Mouse (Mus musculus): Measurements from ENCODE around the gene Gas1. TPM values are rescaled to one million over a fixed set of nuclear protein-coding genes. Genes with fewer than 3 reads are reported as not detected.

Gas1 gene
- polyA plus RNA-seq, 1 experiment from 2014 or later = 29.4 TPM

DNA sequence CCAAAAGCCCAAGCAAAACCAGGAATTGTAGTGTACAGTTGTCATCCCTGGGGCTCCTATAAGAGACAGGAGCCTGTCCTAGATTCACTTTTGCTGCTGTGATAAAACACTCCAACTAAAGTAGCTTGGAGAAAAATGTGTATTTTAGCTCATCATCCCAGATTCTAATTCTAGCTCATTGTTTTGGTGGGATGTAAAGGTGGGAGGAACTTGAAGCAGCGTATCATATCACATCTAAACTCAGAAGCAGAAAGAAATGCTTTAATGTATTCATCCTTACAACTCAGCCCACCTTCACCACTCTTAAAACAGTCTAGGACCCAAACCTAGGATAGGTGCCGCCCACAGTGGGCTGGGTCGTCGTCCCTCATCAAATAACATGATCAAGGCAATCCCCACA lies 40.2 kb downstream of the Gas1 start:
- Histone ChIP-seq H3K27me3 (replicated peaks; ENCODE audit: control insufficient read depth, insufficient read depth, low read length) (no peaks in the 10 kb centered on the region), H3K4me1 (replicated peaks; ENCODE audit: control insufficient read depth, insufficient read depth, low read length) (no peaks in the 10 kb centered on the region), H3K4me2 (no peak overlapping the region), H3K36me3 (ENCODE audit: control insufficient read depth, insufficient read depth, low read length) (no peaks in the 10 kb centered on the region), H3K4me3 (ENCODE audit: low read depth, low read length) (no peak overlapping the region), H3K27ac (ENCODE audit: low read depth, low read length) (no peak overlapping the region), H3K9ac (ENCODE audit: low read depth, low read length) (no peak overlapping the region), H3K9me3 (ENCODE audit: control insufficient read depth, low read length) (no peaks in the 10 kb centered on the region)
- 82% methylated on average over 4 of the region's 4 CpGs for WGBS
- DNase-seq (ENCODE audit: low spot score) = no peak
- ATAC-seq (replicated peaks; ENCODE audit: low FRiP score) = no peak

- Histone ChIP-seq H3K9me3 (ENCODE audit: control insufficient read depth, low read length) (no peaks in the 10 kb centered on the region), H3K4me3 (ENCODE audit: low read depth, low read length) (no peak overlapping the region), H3K4me1 (replicated peaks; ENCODE audit: control insufficient read depth, insufficient read depth, low read length) (no peaks in the 10 kb centered on the region), H3K4me2 (no peak overlapping the region), H3K27ac (ENCODE audit: low read depth, low read length) (no peak overlapping the region), H3K9ac (ENCODE audit: low read depth, low read length) (no peak overlapping the region), H3K27me3 (replicated peaks; ENCODE audit: control insufficient read depth, insufficient read depth, low read length) (no peaks in the 10 kb centered on the region), H3K36me3 (ENCODE audit: control insufficient read depth, insufficient read depth, low read length) (no peaks in the 10 kb centered on the region)
- DNase-seq (ENCODE audit: low spot score) (no peak), ATAC-seq (replicated peaks; ENCODE audit: low FRiP score) (no peak)
- 91% methylated on average over 5 of the region's 5 CpGs for WGBS
These were observed 42.7 kb downstream of the Gas1 start for GRCm38 (mm10) chr13:60134439-60134799.

GRCm38 (mm10) chr13:60133716-60134438 lies 43.3 kb downstream of the Gas1 start:
- WGBS = 58% methylated on average over 10 of the region's 10 CpGs
- H3K9ac ChIP-seq (ENCODE audit: low read depth, low read length) = no peak overlapping the region
- ATAC-seq (replicated peaks; ENCODE audit: low FRiP score) (no peak), DNase-seq (ENCODE audit: low spot score) (no peak)
- no peaks in the 10 kb centered on the region for H3K4me1 ChIP-seq (replicated peaks; ENCODE audit: control insufficient read depth, insufficient read depth, low read length)
- H3K4me2 ChIP-seq = no peak overlapping the region
- no peak overlapping the region for H3K4me3 ChIP-seq (ENCODE audit: low read depth, low read length)
- H3K9me3 ChIP-seq (ENCODE audit: control insufficient read depth, low read length) = no peaks in the 10 kb centered on the region
- H3K27me3 ChIP-seq (replicated peaks; ENCODE audit: control insufficient read depth, insufficient read depth, low read length) = no peaks in the 10 kb centered on the region
- no peak overlapping the region for H3K27ac ChIP-seq (ENCODE audit: low read depth, low read length)
- no peaks in the 10 kb centered on the region for H3K36me3 ChIP-seq (ENCODE audit: control insufficient read depth, insufficient read depth, low read length)

- Histone ChIP-seq H3K36me3 (ENCODE audit: control insufficient read depth, insufficient read depth, low read length) (no peaks in the 10 kb centered on the region), H3K9ac (ENCODE audit: low read depth, low read length) (no peak overlapping the region), H3K4me1 (replicated peaks; ENCODE audit: control insufficient read depth, insufficient read depth, low read length) (no peaks in the 10 kb centered on the region), H3K27ac (ENCODE audit: low read depth, low read length) (no peak overlapping the region), H3K27me3 (replicated peaks; ENCODE audit: control insufficient read depth, insufficient read depth, low read length) (no peaks in the 10 kb centered on the region), H3K4me3 (ENCODE audit: low read depth, low read length) (no peak overlapping the region), H3K9me3 (ENCODE audit: control insufficient read depth, low read length) (no peaks in the 10 kb centered on the region), H3K4me2 (no peak overlapping the region)
- ATAC-seq (replicated peaks; ENCODE audit: low FRiP score) (no peak), DNase-seq (ENCODE audit: low spot score) (no peak)
- 61% methylated on average over 13 of the region's 13 CpGs for WGBS
These were observed 45.4 kb downstream of the Gas1 start for GRCm38 (mm10) chr13:60131771-60132170.

GRCm38 (mm10) chr13:60129541-60129940 lies 47.6 kb downstream of the Gas1 start:
- no peak overlapping the region for H3K4me3 ChIP-seq (ENCODE audit: low read depth, low read length)
- no peak for DNase-seq (ENCODE audit: low spot score)
- H3K36me3 ChIP-seq (ENCODE audit: control insufficient read depth, insufficient read depth, low read length) = no peaks in the 10 kb centered on the region
- H3K4me1 ChIP-seq (replicated peaks; ENCODE audit: control insufficient read depth, insufficient read depth, low read length) = no peaks in the 10 kb centered on the region
- no peaks in the 10 kb centered on the region for H3K27me3 ChIP-seq (replicated peaks; ENCODE audit: control insufficient read depth, insufficient read depth, low read length)
- WGBS = 66% methylated on average over 9 of the region's 9 CpGs
- H3K9me3 ChIP-seq (ENCODE audit: control insufficient read depth, low read length) = no peaks in the 10 kb centered on the region
- no peak overlapping the region for H3K4me2 ChIP-seq
- no peak for ATAC-seq (replicated peaks; ENCODE audit: low FRiP score)
- no peak overlapping the region for H3K27ac ChIP-seq (ENCODE audit: low read depth, low read length)
- no peak overlapping the region for H3K9ac ChIP-seq (ENCODE audit: low read depth, low read length)

DNA sequence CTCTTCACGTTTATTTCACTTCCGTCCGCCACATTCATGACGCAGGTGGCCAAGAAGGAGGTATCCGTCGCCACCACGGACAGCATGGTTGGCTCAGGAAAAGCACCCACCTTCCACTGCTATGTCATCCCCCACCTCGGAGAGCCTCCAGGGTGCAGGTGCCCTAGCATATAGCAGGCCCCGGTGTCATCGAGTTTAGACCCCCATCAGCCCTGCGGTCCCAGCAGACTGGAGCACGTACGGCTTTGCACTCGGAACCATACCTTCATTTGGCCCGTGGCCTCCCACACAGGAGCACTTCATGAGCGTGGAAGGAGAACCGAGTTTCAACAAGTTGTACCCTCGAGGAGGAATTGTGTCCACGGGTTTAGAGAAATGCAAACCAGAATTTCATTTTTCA lies 50.8 kb downstream of the Gas1 start:
- no peaks in the 10 kb centered on the region for H3K27me3 ChIP-seq (replicated peaks; ENCODE audit: control insufficient read depth, insufficient read depth, low read length)
- H3K4me3 ChIP-seq (ENCODE audit: low read depth, low read length) = no peak overlapping the region
- 0 out of 2 replicates have a peak, but pooled peaks cover 2% of the 10 kb centered on the region for H3K4me1 ChIP-seq (replicated peaks; ENCODE audit: control insufficient read depth, insufficient read depth, low read length)
- H3K9me3 ChIP-seq (ENCODE audit: control insufficient read depth, low read length) = no peaks in the 10 kb centered on the region
- DNase-seq (ENCODE audit: low spot score) (no peak), ATAC-seq (replicated peaks; ENCODE audit: low FRiP score) (no peak)
- no peaks in the 10 kb centered on the region for H3K36me3 ChIP-seq (ENCODE audit: control insufficient read depth, insufficient read depth, low read length)
- H3K9ac ChIP-seq (ENCODE audit: low read depth, low read length) = no peak overlapping the region
- H3K4me2 ChIP-seq = no peak overlapping the region
- 63% methylated on average over 19 of the region's 19 CpGs for WGBS
- no peak overlapping the region for H3K27ac ChIP-seq (ENCODE audit: low read depth, low read length)

- 51% methylated on average over 13 of the region's 13 CpGs for WGBS
- Histone ChIP-seq H3K4me2 (no peak overlapping the region), H3K4me1 (replicated peaks; ENCODE audit: control insufficient read depth, insufficient read depth, low read length) (0 out of 2 replicates have a peak, but pooled peaks cover 2% of the 10 kb centered on the region), H3K27me3 (replicated peaks; ENCODE audit: control insufficient read depth, insufficient read depth, low read length) (no peaks in the 10 kb centered on the region), H3K36me3 (ENCODE audit: control insufficient read depth, insufficient read depth, low read length) (no peaks in the 10 kb centered on the region), H3K9me3 (ENCODE audit: control insufficient read depth, low read length) (no peaks in the 10 kb centered on the region), H3K27ac (ENCODE audit: low read depth, low read length) (no peak overlapping the region), H3K9ac (ENCODE audit: low read depth, low read length) (no peak overlapping the region), H3K4me3 (ENCODE audit: low read depth, low read length) (no peak overlapping the region)
- DNase-seq (ENCODE audit: low spot score) = no peak
- no peak for ATAC-seq (replicated peaks; ENCODE audit: low FRiP score)
These were observed 51.5 kb downstream of the Gas1 start for GRCm38 (mm10) chr13:60125501-60126305.

DNA sequence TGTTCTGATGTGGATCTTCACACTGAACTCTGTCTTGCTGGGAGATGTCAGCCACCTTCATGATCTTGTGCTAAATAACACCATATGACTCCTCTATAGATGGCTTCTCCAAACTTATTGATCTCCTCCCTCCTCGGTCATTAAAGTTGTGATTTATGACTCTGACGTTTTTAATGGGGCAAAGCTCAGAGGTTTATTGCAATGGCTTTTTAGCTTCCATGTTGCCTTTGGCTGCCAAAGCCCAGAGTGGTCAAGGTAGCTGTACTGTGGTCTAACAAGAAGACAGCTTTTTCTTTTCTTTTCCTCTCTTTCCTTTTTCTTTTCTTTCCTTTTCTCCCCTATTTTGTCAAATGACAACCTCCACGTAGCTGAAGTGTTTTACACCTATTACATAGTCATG lies 52.1 kb downstream of the Gas1 start:
- 64% methylated on average over 3 of the region's 3 CpGs for WGBS
- Histone ChIP-seq H3K27me3 (replicated peaks; ENCODE audit: control insufficient read depth, insufficient read depth, low read length) (no peaks in the 10 kb centered on the region), H3K9ac (ENCODE audit: low read depth, low read length) (no peak overlapping the region), H3K4me1 (replicated peaks; ENCODE audit: control insufficient read depth, insufficient read depth, low read length) (0 out of 2 replicates have a peak, but pooled peaks cover 2% of the 10 kb centered on the region), H3K27ac (ENCODE audit: low read depth, low read length) (no peak overlapping the region), H3K4me3 (ENCODE audit: low read depth, low read length) (no peak overlapping the region), H3K9me3 (ENCODE audit: control insufficient read depth, low read length) (no peaks in the 10 kb centered on the region), H3K36me3 (ENCODE audit: control insufficient read depth, insufficient read depth, low read length) (no peaks in the 10 kb centered on the region), H3K4me2 (no peak overlapping the region)
- ATAC-seq (replicated peaks; ENCODE audit: low FRiP score) (no peak), DNase-seq (ENCODE audit: low spot score) (no peak)

GRCm38 (mm10) chr13:60124456-60124855 lies 52.7 kb downstream of the Gas1 start:
- no peak overlapping the region for H3K4me2 ChIP-seq
- no peaks in the 10 kb centered on the region for H3K9me3 ChIP-seq (ENCODE audit: control insufficient read depth, low read length)
- H3K4me1 ChIP-seq (replicated peaks; ENCODE audit: control insufficient read depth, insufficient read depth, low read length) = 0 out of 2 replicates have a peak, but pooled peaks cover 2% of the 10 kb centered on the region
- H3K36me3 ChIP-seq (ENCODE audit: control insufficient read depth, insufficient read depth, low read length) = no peaks in the 10 kb centered on the region
- H3K9ac ChIP-seq (ENCODE audit: low read depth, low read length) = no peak overlapping the region
- H3K27me3 ChIP-seq (replicated peaks; ENCODE audit: control insufficient read depth, insufficient read depth, low read length) = no peaks in the 10 kb centered on the region
- H3K4me3 ChIP-seq (ENCODE audit: low read depth, low read length) = no peak overlapping the region
- 72% methylated on average over 7 of the region's 7 CpGs for WGBS
- no peak for ATAC-seq (replicated peaks; ENCODE audit: low FRiP score)
- H3K27ac ChIP-seq (ENCODE audit: low read depth, low read length) = no peak overlapping the region
- no peak for DNase-seq (ENCODE audit: low spot score)

All from liver, embryonic 11.5 days (tissue).